Mouse (Mus musculus): Measurements from ENCODE around the gene H2al1i. TPM values are rescaled to one million over a fixed set of nuclear protein-coding genes. Genes with fewer than 3 reads are reported as not detected.
"Not testable (repeated sequence)": the region's sequence is repeated elsewhere in the genome, so short reads cannot be mapped to it uniquely, and the experiment has no call there.

The H2al1i gene
- polyA plus RNA-seq, 1 experiment, result not detected

GRCm38 (mm10) chrX:11314858-11315257 is 9.6 kb upstream of the H2al1i start, which contains the start of gene H2al1f:
TSS of gene H2al1f (plus strand) at chrX:11315158.
- H3K4me1 ChIP-seq (ENCODE audit: control insufficient read depth, insufficient read depth, insufficient read length); H3K27ac ChIP-seq (ENCODE audit: insufficient read depth, low read length); H3K27me3 ChIP-seq (ENCODE audit: control insufficient read depth, insufficient read depth, low read length); DNase-seq (ENCODE audit: low read depth in 1 of 2, low spot score in 2 of 2); H3K36me3 ChIP-seq (ENCODE audit: control insufficient read depth, insufficient read depth, low read length); H3K4me3 ChIP-seq (ENCODE audit: extremely low read depth, insufficient read depth, insufficient read length): not testable (repeated sequence)
- WGBS, result no CpG with 5 or more reads among the region's 6 CpGs

GRCm38 (mm10) chrX:11317956-11318355 is 6.5 kb upstream of the H2al1i start, which contains the start of gene H2al1g:
TSS of gene H2al1g (plus strand) at chrX:11318256.
- H3K4me3 ChIP-seq (ENCODE audit: extremely low read depth, insufficient read depth, insufficient read length); H3K4me1 ChIP-seq (ENCODE audit: control insufficient read depth, insufficient read depth, insufficient read length); H3K27me3 ChIP-seq (ENCODE audit: control insufficient read depth, insufficient read depth, low read length); H3K27ac ChIP-seq (ENCODE audit: insufficient read depth, low read length); H3K36me3 ChIP-seq (ENCODE audit: control insufficient read depth, insufficient read depth, low read length); DNase-seq (ENCODE audit: low read depth in 1 of 2, low spot score in 2 of 2): not testable (repeated sequence)
- WGBS, result no CpG with 5 or more reads among the region's 3 CpGs

GRCm38 (mm10) chrX:11321192-11321591 is 3.3 kb upstream of the H2al1i start, which contains the start of gene H2al1h:
TSS of gene H2al1h (plus strand) at chrX:11321492.
- not testable (repeated sequence) for H3K36me3 ChIP-seq (ENCODE audit: control insufficient read depth, insufficient read depth, low read length); DNase-seq (ENCODE audit: low read depth in 1 of 2, low spot score in 2 of 2); H3K27ac ChIP-seq (ENCODE audit: insufficient read depth, low read length); H3K4me1 ChIP-seq (ENCODE audit: control insufficient read depth, insufficient read depth, insufficient read length); H3K27me3 ChIP-seq (ENCODE audit: control insufficient read depth, insufficient read depth, low read length); H3K4me3 ChIP-seq (ENCODE audit: extremely low read depth, insufficient read depth, insufficient read length)
- WGBS, result no CpG with 5 or more reads among the region's 6 CpGs

DNA sequence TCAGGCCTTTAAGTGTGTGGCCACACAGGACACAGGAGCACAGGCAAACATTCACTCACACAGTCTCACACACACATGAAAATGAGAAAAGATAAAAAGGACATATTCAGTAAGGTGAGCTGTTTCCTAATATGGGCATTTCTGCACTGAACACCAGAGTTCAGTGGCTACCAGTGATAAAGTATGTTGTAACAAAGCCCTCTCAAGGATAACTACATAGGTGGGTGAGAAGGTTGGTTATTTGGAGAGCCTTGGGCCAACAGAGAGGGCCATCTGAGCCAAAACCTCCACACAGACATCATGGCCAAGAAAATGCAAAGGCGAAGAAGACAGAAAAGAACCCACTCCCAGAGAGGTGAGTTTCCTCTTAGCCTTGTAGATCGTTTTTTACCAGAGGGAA is 3.1 kb downstream of the H2al1i start, which contains the start of gene H2al1j:
Gene H2al1j (plus strand): TSS at position 301 of the 400 bp plus-strand sequence.
- H3K4me3 ChIP-seq (ENCODE audit: extremely low read depth, insufficient read depth, insufficient read length); H3K4me1 ChIP-seq (ENCODE audit: control insufficient read depth, insufficient read depth, insufficient read length); H3K27ac ChIP-seq (ENCODE audit: insufficient read depth, low read length); H3K27me3 ChIP-seq (ENCODE audit: control insufficient read depth, insufficient read depth, low read length); H3K36me3 ChIP-seq (ENCODE audit: control insufficient read depth, insufficient read depth, low read length); DNase-seq (ENCODE audit: low read depth in 1 of 2, low spot score in 2 of 2): not testable (repeated sequence)
- WGBS, result 74% methylated on average over 2 of the region's 2 CpGs

GRCm38 (mm10) chrX:11345762-11346161 is 21.3 kb downstream of the H2al1i start:
- TF ChIP-seq CTCF (IDR thresholded peaks at IDR 0.05; ENCODE audit: extremely low read depth, insufficient read depth, insufficient read length, insufficient replicate concordance) (no peak), POLR2A (IDR thresholded peaks at IDR 0.05; ENCODE audit: low read depth, low read length) (no peak)
- WGBS, result 80% methylated on average over 9 of the region's 9 CpGs
- Histone ChIP-seq H3K27ac (ENCODE audit: insufficient read depth, low read length) (no peak overlapping the region), H3K27me3 (ENCODE audit: control insufficient read depth, insufficient read depth, low read length) (no peaks in the 10 kb centered on the region), H3K36me3 (ENCODE audit: control insufficient read depth, insufficient read depth, low read length) (no peaks in the 10 kb centered on the region), H3K4me3 (ENCODE audit: extremely low read depth, insufficient read depth, insufficient read length) (no peak overlapping the region), H3K4me1 (ENCODE audit: control insufficient read depth, insufficient read depth, insufficient read length) (no peaks in the 10 kb centered on the region)
- no peak for DNase-seq (ENCODE audit: low read depth in 1 of 2, low spot score in 2 of 2)

DNA sequence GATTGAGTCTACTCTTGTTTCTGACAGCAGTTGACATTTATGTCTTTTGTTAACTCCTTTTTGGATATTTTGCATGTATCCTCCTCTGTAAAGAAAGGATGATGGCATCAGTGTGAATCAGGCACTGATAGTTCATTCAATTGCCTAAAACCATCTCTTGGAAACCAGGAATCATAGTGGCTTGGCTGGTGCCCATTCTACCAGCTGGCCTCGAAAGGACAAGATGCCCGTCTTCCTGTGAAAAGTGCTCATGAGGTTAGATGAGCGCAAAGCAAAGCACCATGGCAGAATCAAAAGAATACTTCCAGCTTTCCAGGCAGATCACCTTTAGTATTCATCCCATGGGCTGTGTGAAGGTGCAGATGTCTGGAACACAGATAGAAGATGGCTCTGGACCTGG is 22.3 kb downstream of the H2al1i start:
- Histone ChIP-seq H3K4me1 (ENCODE audit: control insufficient read depth, insufficient read depth, insufficient read length) (no peaks in the 10 kb centered on the region), H3K36me3 (ENCODE audit: control insufficient read depth, insufficient read depth, low read length) (no peaks in the 10 kb centered on the region), H3K27me3 (ENCODE audit: control insufficient read depth, insufficient read depth, low read length) (no peaks in the 10 kb centered on the region), H3K4me3 (ENCODE audit: extremely low read depth, insufficient read depth, insufficient read length) (no peak overlapping the region), H3K27ac (ENCODE audit: insufficient read depth, low read length) (no peak overlapping the region)
- 93% methylated on average over 3 of the region's 3 CpGs for WGBS
- DNase-seq (ENCODE audit: low read depth in 1 of 2, low spot score in 2 of 2), result no peak
- no peak for TF ChIP-seq POLR2A (IDR thresholded peaks at IDR 0.05; ENCODE audit: low read depth, low read length)
- TF ChIP-seq CTCF (IDR thresholded peaks at IDR 0.05; ENCODE audit: extremely low read depth, insufficient read depth, insufficient read length, insufficient replicate concordance), result no peak

DNA sequence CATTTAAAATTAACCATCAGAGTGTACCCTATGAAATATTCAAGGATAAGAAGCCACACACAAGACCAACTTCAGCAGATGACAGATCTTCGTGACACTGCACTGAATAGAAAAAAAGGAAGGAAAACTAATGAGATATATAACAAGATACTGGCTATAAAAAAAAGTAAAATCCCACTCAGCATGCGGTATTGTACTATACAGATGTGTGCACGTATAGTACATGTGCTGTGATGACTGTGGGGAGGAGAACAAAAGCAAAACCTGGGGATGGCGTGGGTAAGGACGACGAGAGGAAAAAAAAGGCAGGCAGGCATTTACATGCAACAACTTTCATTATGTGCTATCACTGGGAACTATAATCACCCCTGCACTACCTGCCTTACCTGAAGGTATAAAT is 36.4 kb downstream of the H2al1i start:
- WGBS, result 40% methylated on average over 6 of the region's 6 CpGs
- Histone ChIP-seq H3K4me3 (ENCODE audit: extremely low read depth, insufficient read depth, insufficient read length) (no peak overlapping the region), H3K27me3 (ENCODE audit: control insufficient read depth, insufficient read depth, low read length) (no peaks in the 10 kb centered on the region), H3K27ac (ENCODE audit: insufficient read depth, low read length) (no peak overlapping the region), H3K4me1 (ENCODE audit: control insufficient read depth, insufficient read depth, insufficient read length) (no peaks in the 10 kb centered on the region), H3K36me3 (ENCODE audit: control insufficient read depth, insufficient read depth, low read length) (no peaks in the 10 kb centered on the region)
- TF ChIP-seq POLR2A (IDR thresholded peaks at IDR 0.05; ENCODE audit: low read depth, low read length) (no peak), CTCF (IDR thresholded peaks at IDR 0.05; ENCODE audit: extremely low read depth, insufficient read depth, insufficient read length, insufficient replicate concordance) (no peak)
- no peak for DNase-seq (ENCODE audit: low read depth in 1 of 2, low spot score in 2 of 2)

- no peaks in the 10 kb centered on the region for H3K36me3 ChIP-seq (ENCODE audit: control insufficient read depth, insufficient read depth, low read length)
- no peak for DNase-seq (ENCODE audit: low read depth in 1 of 2, low spot score in 2 of 2)
- no peaks in the 10 kb centered on the region for H3K27me3 ChIP-seq (ENCODE audit: control insufficient read depth, insufficient read depth, low read length)
- TF ChIP-seq CTCF (IDR thresholded peaks at IDR 0.05; ENCODE audit: extremely low read depth, insufficient read depth, insufficient read length, insufficient replicate concordance) (no peak), POLR2A (IDR thresholded peaks at IDR 0.05; ENCODE audit: low read depth, low read length) (no peak)
- H3K4me1 ChIP-seq (ENCODE audit: control insufficient read depth, insufficient read depth, insufficient read length), result no peaks in the 10 kb centered on the region
- H3K4me3 ChIP-seq (ENCODE audit: extremely low read depth, insufficient read depth, insufficient read length), result no peak overlapping the region
- 49% methylated on average over 2 of the region's 2 CpGs for WGBS
- no peak overlapping the region for H3K27ac ChIP-seq (ENCODE audit: insufficient read depth, low read length)
Measured at GRCm38 (mm10) chrX:11361261-11361660, 36.8 kb downstream of the H2al1i start.
